ENCODE assay signal across 9 mouse cellular contexts in the genomic region with DNA sequence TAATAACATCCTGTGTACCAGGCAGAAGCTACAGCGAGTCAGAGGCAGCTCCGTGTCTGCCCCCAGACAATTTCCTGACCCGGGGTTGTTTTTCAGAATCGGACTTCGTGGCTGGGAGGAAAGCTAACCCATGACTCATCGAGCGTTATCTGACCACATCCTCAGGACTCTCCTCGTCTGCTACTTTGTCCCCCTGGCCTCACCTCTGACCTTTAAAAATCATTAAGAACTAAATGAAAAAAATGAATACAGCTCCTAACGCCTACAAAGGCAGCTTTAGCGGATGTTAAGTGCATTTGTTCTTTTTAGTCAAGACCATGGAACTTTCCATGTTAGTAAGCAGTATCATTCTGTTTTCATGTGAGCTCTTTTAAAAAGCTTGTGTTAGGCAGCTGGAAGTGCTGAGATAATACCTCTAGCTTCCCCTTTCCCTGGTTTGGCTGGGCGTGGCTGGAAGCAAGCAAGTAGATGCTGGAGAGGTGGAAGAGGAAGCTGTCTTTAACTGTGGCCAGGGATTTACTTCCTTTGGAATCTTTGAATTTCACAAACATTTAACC. TPM values are rescaled to one million over a fixed set of nuclear protein-coding genes. Genes with fewer than 3 reads are reported as not detected.
DNase-seq lines count a peak whose midpoint lies in the region; ATAC-seq and TF ChIP-seq lines count a peak whose summit lies in the region.
"Had no signal": no experiment of that assay in that cellular context is flagged by ENCODE, and none has a peak within 500 bp of the region (broad histone marks: within the 10 kb centered on the region; RNA-seq: fewer than 3 reads in every experiment).

No protein-coding gene starts in this region.

- no peak overlapping the region for H3K4me3 ChIP-seq in G1E (ENCODE audit: low read depth, low read length)
- no peak overlapping the region for H3K4me3 ChIP-seq in intestine, embryonic 14.5 days (ENCODE audit: low read depth, low read length)
- no peak overlapping the region for H3K4me3 ChIP-seq in left cerebral cortex, adult 2 months
- H3K4me3 ChIP-seq: embryonic facial prominence, embryonic 13.5 days had no signal

- no peak for TF ChIP-seq CTCF in G1E (IDR thresholded peaks at IDR 0.05; ENCODE audit: low read depth, low read length)
- no peak for TF ChIP-seq CTCF in left cerebral cortex, adult 2 months (IDR thresholded peaks at IDR 0.05)

- peaks cover 11% of the 10 kb centered on the region for H3K4me1 ChIP-seq in G1E (ENCODE audit: insufficient read depth, low read depth, low read length)
- H3K4me1 ChIP-seq in intestine, embryonic 14.5 days (replicated peaks; ENCODE audit: control insufficient read depth, insufficient read depth, low read length), result peaks cover 16% of the 10 kb centered on the region

- 20% methylated on average over 11 of the region's 11 CpGs for WGBS in intestine, embryonic 14.5 days

- intact Hi-C loops in left cerebral cortex, adult 2 months (cut with DNase I), result no loop called here

- DNase-seq in G1E (ENCODE audit: low spot score), result peak; percentile 8
- DNase-seq in adrenal gland, postnatal 25 days, result peak; percentile 24
- DNase-seq in intestine, embryonic 14.5 days (ENCODE audit: low spot score), result no peak
- DNase-seq in lung, postnatal 25 days (ENCODE audit: low spot score), result peak; percentile 50
- no peak for DNase-seq in urinary bladder, postnatal 36 days (ENCODE audit: low spot score in 2 of 2)
- no peak for DNase-seq in left cerebral cortex, adult 2 months (ENCODE audit: extremely low spot score in 1 of 2, low spot score in 2 of 2)
- DNase-seq in layer of hippocampus, postnatal 25 days (ENCODE audit: extremely low spot score in 1 of 2, low spot score in 1 of 2), result no peak
- DNase-seq in thymus, postnatal 4 days, result no peak

- no peak overlapping the region for H3K9ac ChIP-seq in intestine, embryonic 14.5 days (ENCODE audit: low read length)
- H3K9ac ChIP-seq: embryonic facial prominence, embryonic 13.5 days had no signal

- no peaks in the 10 kb centered on the region for H3K36me3 ChIP-seq in G1E (replicated peaks)
- H3K36me3 ChIP-seq in intestine, embryonic 14.5 days (ENCODE audit: control insufficient read depth, insufficient read depth, low read length), result no peaks in the 10 kb centered on the region
- H3K36me3 ChIP-seq: embryonic facial prominence, embryonic 13.5 days had no signal

- H3K9me3 ChIP-seq in G1E (replicated peaks), result peaks cover 13% of the 10 kb centered on the region
- H3K9me3 ChIP-seq in intestine, embryonic 14.5 days (ENCODE audit: control insufficient read depth, low read length), result no peaks in the 10 kb centered on the region
- H3K9me3 ChIP-seq: embryonic facial prominence, embryonic 13.5 days had no signal

- H3K4me2 ChIP-seq in intestine, embryonic 14.5 days (ENCODE audit: low read length), result peak overlapping the region; percentile 5; the same call in 1 of the 2 replicates
- H3K4me2 ChIP-seq: embryonic facial prominence, embryonic 13.5 days had no signal

- no peaks in the 10 kb centered on the region for H3K27me3 ChIP-seq in G1E (ENCODE audit: insufficient read depth, low read length)
- H3K27me3 ChIP-seq in intestine, embryonic 14.5 days (replicated peaks; ENCODE audit: control insufficient read depth, insufficient read depth, low read length), result no peaks in the 10 kb centered on the region
- H3K27me3 ChIP-seq: embryonic facial prominence, embryonic 13.5 days had no signal

- ATAC-seq in G1E (ENCODE audit: extremely low read depth, insufficient number of reproducible peaks, low FRiP score, poor library complexity, severe bottlenecking), result peak; percentile 47
- no peak for ATAC-seq in intestine, embryonic 14.5 days (replicated peaks; ENCODE audit: low FRiP score, low TSS enrichment, low read depth)

- H3K27ac ChIP-seq in intestine, embryonic 14.5 days (ENCODE audit: low read depth), result no peak overlapping the region
- H3K27ac ChIP-seq in left cerebral cortex, adult 2 months, result no peak overlapping the region
- H3K27ac ChIP-seq: embryonic facial prominence, embryonic 13.5 days had no signal

RNA-seq across cellular contexts. Expression of gene Mmd, which starts 24.3 kb away (rescaled TPM):
- total RNA-seq in G1E (2014; fragmentation: Nextera tagmentation) (3.8 and 6.1 TPM in 2 replicates), G1E (2017) (10.7 and 12.0 TPM in 2 replicates)
- polyA plus RNA-seq in G1E (2012), result 2.0 and 2.8 TPM in 2 replicates
- total RNA-seq in adrenal gland, postnatal 25 days (2021), result 63.3 and 69.1 TPM in 2 replicates
- polyA plus RNA-seq in intestine, embryonic 14.5 days (2014; fragmentation: Nextera tagmentation; extraction: Ambion mirVana), result 35.5 and 41.1 TPM in 2 replicates
- total RNA-seq in left cerebral cortex, adult 2 months (2021), result 100 to 1,000 TPM; 222 to 227 TPM
- 100 to 1,000 TPM; 342 to 379 TPM for total RNA-seq in layer of hippocampus, postnatal 25 days (2021)

RNA-seq across cellular contexts. Expression of gene Gm45716, which starts 37.5 kb away (rescaled TPM):
- total RNA-seq in G1E (2014; fragmentation: Nextera tagmentation), result 0.97 and 2.3 TPM in 2 replicates
- 2.4 and 4.3 TPM in 2 replicates for total RNA-seq in G1E (2017)
- polyA plus RNA-seq in G1E (2012), result 0.61 and 0.77 TPM in 2 replicates
- total RNA-seq in adrenal gland, postnatal 25 days (2021), result 2.6 and 3.1 TPM in 2 replicates
- 13.2 and 13.3 TPM in 2 replicates for polyA plus RNA-seq in intestine, embryonic 14.5 days (2014; fragmentation: Nextera tagmentation; extraction: Ambion mirVana)
- total RNA-seq in left cerebral cortex, adult 2 months (2021), result 1 to 10 TPM; 3.8 to 5.3 TPM
- total RNA-seq in layer of hippocampus, postnatal 25 days (2021), result 1 to 10 TPM; 7.4 to 8.0 TPM

Comparison
In these comparisons a context has a peak if more than half of its experiments do, and no peak if none do; other contexts are left out.
1. DNase-seq: peak in G1E (single experiment), adrenal gland, postnatal 25 days (single experiment) and lung, postnatal 25 days (single experiment); none in intestine, embryonic 14.5 days (single experiment), urinary bladder, postnatal 36 days (0 of 2), left cerebral cortex, adult 2 months (0 of 2), layer of hippocampus, postnatal 25 days (0 of 2) and thymus, postnatal 4 days (single experiment).